Mouse (Mus musculus): ENCODE data around the gene Fgd3. TPM values are rescaled to one million over a fixed set of nuclear protein-coding genes. Genes with fewer than 3 reads are reported as not detected.

Gene Fgd3
- polyA plus RNA-seq, 1 experiment from 2014 or later, result 1.5 TPM

- no peak overlapping the region for H3K27ac ChIP-seq
- no peaks in the 10 kb centered on the region for H3K36me3 ChIP-seq (replicated peaks; ENCODE audit: control insufficient read depth, insufficient read depth)
- peaks cover 11% of the 10 kb centered on the region; the same call in 1 of the 2 replicates for H3K27me3 ChIP-seq (ENCODE audit: control insufficient read depth, insufficient read depth, low read length)
- DNase-seq (ENCODE audit: low spot score) (peak; percentile 59), ATAC-seq (ENCODE audit: low FRiP score) (peak; percentile 69; the same call in 1 of the 2 replicates)
- no peak overlapping the region for H3K4me3 ChIP-seq (replicated peaks; ENCODE audit: low read length)
- 62% methylated on average over 6 of the region's 6 CpGs for WGBS
- no peak overlapping the region for H3K4me2 ChIP-seq (replicated peaks)
- no peaks in the 10 kb centered on the region for H3K4me1 ChIP-seq (replicated peaks; ENCODE audit: control insufficient read depth, insufficient read depth, low read length)
- no peaks in the 10 kb centered on the region for H3K9me3 ChIP-seq (ENCODE audit: control insufficient read depth, low read length)
- no peak overlapping the region for H3K9ac ChIP-seq
Observed at GRCm38 (mm10) chr13:49326246-49327206, 6.4 kb upstream of the Fgd3 start.

GRCm38 (mm10) chr13:49324871-49325270, 4.8 kb upstream of the Fgd3 start:
- no peak for DNase-seq (ENCODE audit: low spot score)
- H3K4me2 ChIP-seq (replicated peaks), result no peak overlapping the region
- H3K27me3 ChIP-seq (ENCODE audit: control insufficient read depth, insufficient read depth, low read length), result peaks cover 11% of the 10 kb centered on the region; the same call in 1 of the 2 replicates
- no peak for ATAC-seq (ENCODE audit: low FRiP score)
- H3K4me1 ChIP-seq (replicated peaks; ENCODE audit: control insufficient read depth, insufficient read depth, low read length), result peaks cover 10% of the 10 kb centered on the region
- H3K9ac ChIP-seq, result no peak overlapping the region
- H3K9me3 ChIP-seq (ENCODE audit: control insufficient read depth, low read length), result no peaks in the 10 kb centered on the region
- H3K36me3 ChIP-seq (replicated peaks; ENCODE audit: control insufficient read depth, insufficient read depth), result no peaks in the 10 kb centered on the region
- no peak overlapping the region for H3K27ac ChIP-seq
- 88% methylated on average over 5 of the region's 5 CpGs for WGBS
- no peak overlapping the region for H3K4me3 ChIP-seq (replicated peaks; ENCODE audit: low read length)

- no peak for ATAC-seq (ENCODE audit: low FRiP score)
- Histone ChIP-seq H3K4me1 (replicated peaks; ENCODE audit: control insufficient read depth, insufficient read depth, low read length) (peaks cover 18% of the 10 kb centered on the region), H3K9me3 (ENCODE audit: control insufficient read depth, low read length) (no peaks in the 10 kb centered on the region), H3K36me3 (replicated peaks; ENCODE audit: control insufficient read depth, insufficient read depth) (no peaks in the 10 kb centered on the region), H3K9ac (no peak overlapping the region), H3K27ac (no peak overlapping the region), H3K4me2 (replicated peaks) (no peak overlapping the region), H3K27me3 (ENCODE audit: control insufficient read depth, insufficient read depth, low read length) (peaks cover 11% of the 10 kb centered on the region; the same call in 1 of the 2 replicates), H3K4me3 (replicated peaks; ENCODE audit: low read length) (no peak overlapping the region)
- WGBS, result 95% methylated on average over 5 of the region's 5 CpGs
- DNase-seq (ENCODE audit: low spot score), result no peak
Observed at GRCm38 (mm10) chr13:49322739-49323138, 2.6 kb upstream of the Fgd3 start.

DNA sequence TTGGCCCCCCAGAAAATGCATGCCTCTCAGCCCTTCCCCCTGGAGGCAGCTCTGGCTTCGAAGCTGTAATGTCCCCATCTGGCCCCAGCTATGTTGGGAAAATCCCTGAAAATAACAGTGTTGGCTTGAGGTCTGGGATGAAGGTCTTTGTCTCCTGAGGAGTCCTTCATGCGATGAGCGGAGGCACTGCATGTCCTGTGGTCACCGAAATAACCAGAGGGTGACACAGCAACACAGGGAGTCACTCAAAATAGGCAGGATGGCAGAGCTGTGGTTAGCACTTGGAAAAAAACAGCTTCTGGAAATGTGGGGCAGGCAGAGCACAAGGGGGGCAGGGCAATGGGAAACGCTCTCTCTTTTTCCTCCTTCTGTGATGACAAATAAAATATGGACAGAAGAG, 2.1 kb upstream of the Fgd3 start:
- H3K4me1 ChIP-seq (replicated peaks; ENCODE audit: control insufficient read depth, insufficient read depth, low read length), result peaks cover 18% of the 10 kb centered on the region
- H3K4me3 ChIP-seq (replicated peaks; ENCODE audit: low read length), result no peak overlapping the region
- H3K36me3 ChIP-seq (replicated peaks; ENCODE audit: control insufficient read depth, insufficient read depth), result no peaks in the 10 kb centered on the region
- no peak overlapping the region for H3K4me2 ChIP-seq (replicated peaks)
- no peak overlapping the region for H3K27ac ChIP-seq
- no peak overlapping the region for H3K9ac ChIP-seq
- 82% methylated on average over 5 of the region's 5 CpGs for WGBS
- ATAC-seq (ENCODE audit: low FRiP score) (no peak), DNase-seq (ENCODE audit: low spot score) (no peak)
- peaks cover 11% of the 10 kb centered on the region; the same call in 1 of the 2 replicates for H3K27me3 ChIP-seq (ENCODE audit: control insufficient read depth, insufficient read depth, low read length)
- H3K9me3 ChIP-seq (ENCODE audit: control insufficient read depth, low read length), result no peaks in the 10 kb centered on the region

GRCm38 (mm10) chr13:49321452-49321851, 1.3 kb upstream of the Fgd3 start:
- H3K9ac ChIP-seq, result no peak overlapping the region
- peaks cover 20% of the 10 kb centered on the region for H3K4me1 ChIP-seq (replicated peaks; ENCODE audit: control insufficient read depth, insufficient read depth, low read length)
- H3K27ac ChIP-seq, result no peak overlapping the region
- no peak overlapping the region for H3K4me3 ChIP-seq (replicated peaks; ENCODE audit: low read length)
- H3K27me3 ChIP-seq (ENCODE audit: control insufficient read depth, insufficient read depth, low read length), result peaks cover 11% of the 10 kb centered on the region; the same call in 1 of the 2 replicates
- 60% methylated on average over 3 of the region's 3 CpGs for WGBS
- no peak for DNase-seq (ENCODE audit: low spot score)
- no peaks in the 10 kb centered on the region for H3K9me3 ChIP-seq (ENCODE audit: control insufficient read depth, low read length)
- no peaks in the 10 kb centered on the region for H3K36me3 ChIP-seq (replicated peaks; ENCODE audit: control insufficient read depth, insufficient read depth)
- ATAC-seq (ENCODE audit: low FRiP score), result no peak
- H3K4me2 ChIP-seq (replicated peaks), result no peak overlapping the region

GRCm38 (mm10) chr13:49320514-49320913, 403 bp upstream of the Fgd3 start:
- Histone ChIP-seq H3K27ac (no peak overlapping the region), H3K4me3 (replicated peaks; ENCODE audit: low read length) (peak overlapping the region; percentile 33), H3K9me3 (ENCODE audit: control insufficient read depth, low read length) (no peaks in the 10 kb centered on the region), H3K4me1 (replicated peaks; ENCODE audit: control insufficient read depth, insufficient read depth, low read length) (peaks cover 20% of the 10 kb centered on the region), H3K4me2 (replicated peaks) (peak overlapping the region; percentile 57), H3K36me3 (replicated peaks; ENCODE audit: control insufficient read depth, insufficient read depth) (no peaks in the 10 kb centered on the region), H3K9ac (peak overlapping the region; percentile 52; the same call in 1 of the 2 replicates), H3K27me3 (ENCODE audit: control insufficient read depth, insufficient read depth, low read length) (peaks cover 11% of the 10 kb centered on the region; the same call in 1 of the 2 replicates)
- ATAC-seq (ENCODE audit: low FRiP score) (peak; percentile 33), DNase-seq (ENCODE audit: low spot score) (no peak)
- 62% methylated on average over 1 of the region's 1 CpGs for WGBS

DNA sequence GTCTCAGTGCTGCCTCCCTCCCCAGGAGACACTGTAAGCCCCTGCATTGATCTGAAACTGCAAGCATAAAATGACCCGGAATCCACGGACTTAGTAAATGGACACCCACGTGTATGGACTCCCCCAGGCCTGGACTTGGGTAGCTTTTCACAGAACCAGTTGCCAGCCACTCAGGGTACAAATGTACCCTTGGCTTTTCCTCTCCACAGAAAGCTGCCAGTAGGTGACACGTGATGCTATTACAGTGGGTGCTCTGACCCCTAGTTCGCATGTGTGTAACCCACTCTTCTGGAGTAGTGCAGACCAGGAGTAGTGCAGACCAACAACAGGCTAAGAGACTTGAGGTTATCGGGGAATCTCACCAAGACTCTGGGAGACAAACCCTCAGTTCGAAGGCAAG, 2.2 kb downstream of the Fgd3 start:
- Histone ChIP-seq H3K9ac (no peak overlapping the region), H3K9me3 (ENCODE audit: control insufficient read depth, low read length) (no peaks in the 10 kb centered on the region), H3K36me3 (replicated peaks; ENCODE audit: control insufficient read depth, insufficient read depth) (no peaks in the 10 kb centered on the region), H3K4me3 (replicated peaks; ENCODE audit: low read length) (no peak overlapping the region), H3K27me3 (ENCODE audit: control insufficient read depth, insufficient read depth, low read length) (peaks cover 11% of the 10 kb centered on the region; the same call in 1 of the 2 replicates), H3K27ac (no peak overlapping the region), H3K4me1 (replicated peaks; ENCODE audit: control insufficient read depth, insufficient read depth, low read length) (peaks cover 20% of the 10 kb centered on the region), H3K4me2 (replicated peaks) (no peak overlapping the region)
- ATAC-seq (ENCODE audit: low FRiP score) (no peak), DNase-seq (ENCODE audit: low spot score) (no peak)
- 89% methylated on average over 7 of the region's 7 CpGs for WGBS

DNA sequence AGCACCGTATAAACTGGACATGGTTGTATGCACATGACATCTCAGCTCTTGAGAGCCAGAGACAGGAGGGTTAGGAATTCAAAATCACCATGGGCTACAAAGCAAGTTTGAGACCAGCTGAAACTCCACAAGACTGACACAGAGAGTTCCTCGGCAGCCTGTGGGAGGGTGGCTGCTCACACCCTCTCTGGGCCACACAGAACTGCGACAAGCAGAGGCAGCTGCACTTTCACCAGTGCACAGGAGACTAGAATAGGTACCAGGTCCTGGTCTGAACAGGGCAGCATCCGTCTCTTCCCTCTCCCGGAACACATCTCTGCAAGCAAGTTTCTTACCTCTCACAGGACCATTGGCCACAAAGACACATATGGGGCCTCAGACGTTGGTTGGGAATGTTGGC, 2.6 kb downstream of the Fgd3 start:
- Histone ChIP-seq H3K9ac (no peak overlapping the region), H3K4me3 (replicated peaks; ENCODE audit: low read length) (no peak overlapping the region)
- 71% methylated on average over 6 of the region's 6 CpGs for WGBS

DNA sequence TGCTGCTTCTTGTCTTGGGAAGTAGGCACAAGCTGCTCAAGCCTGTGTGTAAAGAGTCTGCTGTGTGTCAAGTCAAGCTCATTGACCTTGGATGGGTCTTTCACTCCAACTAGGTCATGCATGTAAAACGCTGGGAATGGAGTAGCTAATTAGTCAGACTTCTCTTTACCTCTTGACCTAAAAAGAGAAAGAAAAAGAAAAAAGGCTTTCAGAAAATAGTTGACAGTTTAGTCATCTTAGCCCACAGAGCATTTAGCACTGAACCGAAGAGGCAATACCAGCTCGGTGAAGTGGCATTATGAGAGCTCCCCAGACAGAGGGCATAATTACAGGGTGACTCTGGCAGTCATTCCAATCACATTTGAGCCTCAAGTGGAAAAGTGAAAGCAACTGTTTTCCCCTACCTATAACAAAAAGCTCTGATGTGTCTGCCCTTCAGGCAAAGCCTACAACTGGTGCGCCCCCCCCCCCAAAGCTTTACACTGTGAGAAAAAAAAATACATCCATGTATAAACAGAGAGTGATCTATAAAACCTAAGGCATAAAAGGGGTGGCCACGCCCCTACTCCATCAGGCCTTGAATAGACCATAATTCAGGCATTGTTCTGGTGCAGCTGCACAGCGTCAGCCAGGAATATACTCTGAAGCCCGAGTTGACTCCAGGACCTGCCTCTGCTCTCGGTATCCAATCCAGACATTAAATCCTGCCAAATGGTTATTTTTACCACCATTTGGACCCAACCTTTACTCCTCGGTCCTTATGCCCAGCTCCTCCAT, 3.5 kb downstream of the Fgd3 start:
- no peak overlapping the region for H3K27ac ChIP-seq
- H3K27me3 ChIP-seq (ENCODE audit: control insufficient read depth, insufficient read depth, low read length), result no peaks in the 10 kb centered on the region
- H3K4me3 ChIP-seq (replicated peaks; ENCODE audit: low read length), result no peak overlapping the region
- no peak for DNase-seq (ENCODE audit: low spot score)
- ATAC-seq (ENCODE audit: low FRiP score), result no peak
- H3K4me1 ChIP-seq (replicated peaks; ENCODE audit: control insufficient read depth, insufficient read depth, low read length), result peaks cover 20% of the 10 kb centered on the region
- 29% methylated on average over 9 of the region's 9 CpGs for WGBS
- no peak overlapping the region for H3K4me2 ChIP-seq (replicated peaks)
- H3K9me3 ChIP-seq (ENCODE audit: control insufficient read depth, low read length), result no peaks in the 10 kb centered on the region
- H3K36me3 ChIP-seq (replicated peaks; ENCODE audit: control insufficient read depth, insufficient read depth), result no peaks in the 10 kb centered on the region
- no peak overlapping the region for H3K9ac ChIP-seq

More for the DNA sequence above, 2.6 kb downstream of the Fgd3 start:
- peaks cover 8% of the 10 kb centered on the region; the same call in 1 of the 2 replicates for H3K27me3 ChIP-seq (ENCODE audit: control insufficient read depth, insufficient read depth, low read length)
- no peak overlapping the region for H3K27ac ChIP-seq
- H3K36me3 ChIP-seq (replicated peaks; ENCODE audit: control insufficient read depth, insufficient read depth), result no peaks in the 10 kb centered on the region
- H3K4me1 ChIP-seq (replicated peaks; ENCODE audit: control insufficient read depth, insufficient read depth, low read length), result peaks cover 20% of the 10 kb centered on the region
- no peaks in the 10 kb centered on the region for H3K9me3 ChIP-seq (ENCODE audit: control insufficient read depth, low read length)
- DNase-seq (ENCODE audit: low spot score), result no peak
- ATAC-seq (ENCODE audit: low FRiP score), result no peak
- H3K4me2 ChIP-seq (replicated peaks), result no peak overlapping the region
